Mouse (Mus musculus) urinary bladder, postnatal 4 days (tissue): ENCODE data around the gene Atp8a2.
A peak's percentile ranks its signal among the peaks of the same experiment; 100 is the strongest.

Source experiments
- DNase-seq, 2 experiments: peaks; one replicate each; pipeline ENCODE4 v3.0.0; 2021 to 2022; ENCODE audit warnings: low spot score in 2 of 2

The Atp8a2 gene

GRCm38 (mm10) chr14:60152373-60152772, 44.6 kb downstream of the Atp8a2 start:
- DNase-seq = no peak

GRCm38 (mm10) chr14:60148893-60149292, 48.1 kb downstream of the Atp8a2 start:
- DNase-seq = no peak

DNA sequence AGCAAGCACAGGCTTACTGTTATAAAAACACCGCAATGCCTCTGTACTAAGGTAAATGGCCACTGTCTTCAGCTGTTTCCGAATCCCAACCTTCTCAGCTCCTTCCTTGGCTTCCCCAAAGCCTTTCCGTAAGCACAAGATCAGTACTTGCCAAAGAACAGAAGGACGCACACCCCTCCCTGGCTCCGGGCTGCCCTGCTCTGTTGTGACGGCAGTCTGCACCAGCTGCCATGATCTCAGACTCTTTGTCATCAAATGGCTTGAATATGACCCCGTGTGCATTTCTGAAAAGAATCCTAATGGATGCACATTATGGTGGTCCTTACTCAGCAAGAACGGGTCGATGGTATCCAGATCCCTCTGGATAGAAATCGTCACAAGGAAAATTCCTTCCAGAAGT, 53.7 kb downstream of the Atp8a2 start:
- DNase-seq = no peak

GRCm38 (mm10) chr14:60138339-60138738, 58.6 kb downstream of the Atp8a2 start:
- DNase-seq = no peak

DNA sequence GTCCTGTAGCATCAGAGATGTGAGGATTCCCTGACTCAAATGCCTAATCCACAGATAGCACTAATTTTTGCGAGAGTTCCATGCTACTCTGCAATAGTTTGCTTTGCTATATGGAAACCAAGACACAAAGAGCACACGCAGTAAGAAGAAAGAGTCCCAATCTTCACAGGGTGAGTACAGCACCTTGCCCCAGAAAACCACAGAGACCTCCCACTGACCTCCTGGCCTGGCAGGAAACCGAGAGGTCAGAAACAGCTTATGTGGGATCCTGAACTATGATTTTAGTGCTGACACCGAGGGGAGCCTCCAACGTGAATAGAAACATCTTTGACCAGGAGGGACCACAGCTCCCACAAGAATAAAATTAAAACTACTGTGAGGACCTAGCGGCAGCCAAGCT, 59.2 kb downstream of the Atp8a2 start:
- no peak for DNase-seq

GRCm38 (mm10) chr14:60135801-60136200, 61.2 kb downstream of the Atp8a2 start:
- DNase-seq = no peak

GRCm38 (mm10) chr14:60134720-60135119, 62.3 kb downstream of the Atp8a2 start:
- no peak for DNase-seq

- no peak for DNase-seq
These were observed 65.6 kb downstream of the Atp8a2 start for GRCm38 (mm10) chr14:60131196-60131876.

DNA sequence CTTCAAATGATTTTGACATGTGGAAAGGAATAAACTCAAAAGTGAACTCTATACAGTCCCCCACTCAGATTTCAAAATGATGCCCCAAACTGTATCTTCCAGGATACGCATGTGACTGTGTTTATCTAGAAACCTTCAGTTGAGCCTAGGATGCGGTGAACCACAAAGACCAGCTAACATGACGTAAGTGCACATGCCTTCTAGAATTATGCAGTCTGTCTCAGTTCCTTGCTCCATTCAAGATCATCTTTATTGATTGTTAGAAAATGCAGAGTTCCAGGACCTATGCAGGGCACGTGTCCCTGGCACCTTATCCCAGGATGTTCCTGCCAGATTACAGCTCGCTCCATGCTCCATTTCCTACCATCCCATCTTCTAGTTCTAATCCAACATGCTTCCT, 67.4 kb downstream of the Atp8a2 start:
- DNase-seq = no peak

GRCm38 (mm10) chr14:60125202-60125601, 71.8 kb downstream of the Atp8a2 start:
- DNase-seq = no peak

GRCm38 (mm10) chr14:60121572-60121971, 75.4 kb downstream of the Atp8a2 start:
- DNase-seq = no peak

- DNase-seq = no peak
These were observed 79.0 kb downstream of the Atp8a2 start for GRCm38 (mm10) chr14:60117792-60118585.

DNA sequence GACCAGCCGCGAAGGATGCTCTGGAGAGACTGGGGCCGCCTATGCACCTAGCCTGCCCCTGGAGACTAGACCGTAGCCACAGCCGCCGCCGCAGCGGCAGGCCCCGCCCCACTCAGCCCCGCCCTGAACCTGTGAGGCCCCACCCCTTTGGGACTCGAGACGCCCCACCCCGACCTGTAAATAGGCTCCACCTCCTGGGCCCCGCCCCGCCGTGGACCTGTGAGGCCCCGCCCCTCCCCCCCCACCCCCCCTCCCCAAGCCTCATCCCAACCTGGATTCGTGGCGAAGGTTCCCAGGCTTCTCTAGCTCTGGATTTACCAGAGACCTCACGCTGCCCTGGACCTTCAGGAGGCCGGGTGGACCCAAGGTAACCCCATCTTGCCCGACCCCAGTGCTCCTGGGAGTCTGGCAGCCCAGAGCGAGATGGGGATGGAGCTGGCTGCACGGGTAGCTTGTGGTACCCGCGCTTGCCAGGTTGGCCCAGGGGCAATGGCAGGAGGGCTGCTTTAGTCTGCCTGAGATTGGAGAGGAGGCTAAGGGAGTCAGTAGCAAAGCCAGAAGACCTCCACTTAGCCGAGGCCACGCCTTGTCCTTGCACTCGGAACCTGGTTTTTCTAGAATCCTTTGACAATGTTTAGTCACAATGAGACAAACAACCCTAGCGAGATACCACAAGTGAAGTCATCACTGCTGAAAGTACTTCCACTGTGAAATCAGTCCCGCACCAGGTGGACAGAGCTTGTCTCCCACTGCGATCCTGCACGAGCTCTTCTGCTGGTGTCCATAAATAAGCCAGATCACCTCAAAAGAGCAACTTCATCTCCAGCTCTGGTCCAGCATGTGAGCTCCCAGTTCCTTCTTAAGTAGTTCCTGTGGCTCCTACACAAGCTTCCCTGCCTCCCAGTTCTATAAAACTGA, 109.9 kb downstream of the Atp8a2 start:
- DNase-seq = peak in 1 of 2 experiments; percentile 59

GRCm38 (mm10) chr14:60086254-60086807, 110.6 kb downstream of the Atp8a2 start:
- no peak for DNase-seq

GRCm38 (mm10) chr14:60082771-60083170, 114.2 kb downstream of the Atp8a2 start:
- DNase-seq = no peak

- no peak for DNase-seq
These were observed 124.5 kb downstream of the Atp8a2 start for GRCm38 (mm10) chr14:60072496-60072895.

GRCm38 (mm10) chr14:60065186-60065585, 131.8 kb downstream of the Atp8a2 start:
- DNase-seq = peak in 1 of 2 experiments; percentile 36

DNA sequence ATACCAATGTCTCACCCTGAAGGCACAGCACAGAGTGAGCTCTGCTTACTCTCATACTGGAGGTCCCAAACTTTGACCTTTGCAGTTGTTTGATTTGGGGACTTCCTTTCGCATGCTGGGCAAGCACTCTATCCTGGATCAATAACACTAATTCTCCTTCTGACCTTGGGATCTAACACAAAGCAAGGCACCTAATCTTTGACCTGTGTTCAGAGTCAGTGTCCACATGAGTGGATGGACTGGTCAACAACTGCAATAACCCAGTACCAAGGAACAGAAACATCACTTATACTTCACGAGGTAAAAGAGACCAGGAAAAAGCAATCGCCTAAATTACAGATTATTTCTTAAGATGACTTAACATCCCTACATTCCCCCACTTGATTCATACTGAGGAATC, 136.0 kb downstream of the Atp8a2 start:
- peak in 1 of 2 experiments; percentile 5 for DNase-seq

- peak in 1 of 2 experiments; percentile 38 for DNase-seq
These were observed 138.1 kb downstream of the Atp8a2 start for GRCm38 (mm10) chr14:60058867-60059266.

- DNase-seq = peak in 1 of 2 experiments; percentile 30
These were observed 141.7 kb downstream of the Atp8a2 start for GRCm38 (mm10) chr14:60055231-60055630.

DNA sequence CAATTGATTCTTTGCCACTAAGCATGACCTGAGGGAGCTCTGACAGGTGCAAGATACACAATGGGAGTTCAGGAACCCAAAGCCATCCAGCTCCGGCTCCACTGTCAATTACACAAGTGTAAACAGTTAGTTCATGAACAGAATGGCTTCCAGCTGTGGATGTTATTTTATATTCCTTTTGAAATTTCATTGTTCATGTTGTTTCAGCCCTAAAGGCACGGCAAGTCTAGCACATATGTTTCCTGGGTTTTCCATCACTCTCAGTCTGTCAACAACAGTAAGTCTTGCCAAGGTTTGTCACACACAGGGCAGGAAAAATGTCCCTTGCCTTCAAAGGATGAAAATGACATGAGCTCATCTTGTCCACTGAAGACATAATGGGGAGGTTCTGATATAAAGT, 166.3 kb downstream of the Atp8a2 start:
- DNase-seq = no peak

GRCm38 (mm10) chr14:60027139-60027538, 169.8 kb downstream of the Atp8a2 start:
- no peak for DNase-seq
